Mouse (Mus musculus) heart, postnatal 10 days (tissue): Measurements from ENCODE around the gene Fubp1. TPM values are rescaled to one million over a fixed set of nuclear protein-coding genes. Genes with fewer than 3 reads are reported as not detected.

Experiments used
- DNase-seq, 2 experiments: peaks; one replicate each; pipeline ENCODE4 v3.0.0; 2021
- intact Hi-C: fragments of 180-260 bp; cut with DNase I; formaldehyde crosslinking; loops from one replicate; pipeline ENCODE4 v1.15.1; 2025
- total RNA-seq, 2 experiments: library from RNA; stranded (reverse); gene quantifications; 2 replicates each; pipeline ENCODE4 v1.2.3; 2021

The Fubp1 gene
- 10 to 100 TPM; 82.2 to 90.6 TPM for total RNA-seq

GRCm38 (mm10) chr3:152209967-152210634 lies at the start of gene Fubp1, which contains the start of gene Dnajb4:
TSS of gene Fubp1 (plus strand) at chr3:152210422.
TSS of gene Dnajb4 (minus strand) at chr3:152210302.
- intact Hi-C loops = loop anchor here (1.0 kb wide), 1 partner anchor 17 kb away; no protein-coding TSS in a partner anchor
- peak; percentile 100 for DNase-seq

DNA sequence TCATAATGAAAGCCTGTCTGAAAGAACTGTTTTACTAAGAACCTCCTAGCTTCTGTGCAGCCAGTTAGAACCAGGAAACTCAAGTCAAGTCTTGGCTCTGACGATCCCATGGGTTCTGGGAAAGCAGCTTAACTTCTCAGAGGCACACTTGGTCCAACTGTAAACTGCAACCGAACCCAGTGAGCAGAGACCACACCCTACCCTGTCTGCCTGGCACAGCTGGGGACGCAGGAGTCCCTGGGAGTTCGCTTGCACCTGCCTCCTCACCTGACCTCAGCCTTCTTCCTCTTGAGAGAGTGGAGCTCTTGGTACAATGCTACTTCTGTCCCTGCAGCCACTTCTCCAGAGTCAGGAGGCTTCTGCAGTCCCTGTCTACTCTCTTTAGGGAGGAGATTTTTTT lies 49.6 kb upstream of the Fubp1 start:
- intact Hi-C loops = no loop called here

GRCm38 (mm10) chr3:152163320-152163719 lies 46.9 kb upstream of the Fubp1 start:
- intact Hi-C loops = no loop called here
- DNase-seq = no peak

More for the DNA sequence above, 49.6 kb upstream of the Fubp1 start:
- DNase-seq = no peak

DNA sequence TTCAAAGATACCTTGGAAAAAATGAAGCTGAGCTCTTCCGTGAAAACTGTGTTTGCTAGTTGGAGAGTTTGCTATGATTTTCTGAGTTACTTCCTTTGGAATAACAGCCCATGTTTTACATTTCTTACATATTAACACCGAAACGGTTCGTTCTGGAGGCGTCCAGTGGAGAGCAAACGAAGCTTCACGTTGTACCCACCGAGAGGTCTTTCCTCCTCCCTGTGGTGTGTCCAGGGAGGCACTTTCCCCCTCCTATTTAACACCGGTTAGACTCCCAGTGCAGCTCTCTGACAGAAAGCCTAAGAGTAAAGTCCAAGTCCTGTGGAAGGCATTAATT lies 45.2 kb upstream of the Fubp1 start:
- intact Hi-C loops = no loop called here

DNA sequence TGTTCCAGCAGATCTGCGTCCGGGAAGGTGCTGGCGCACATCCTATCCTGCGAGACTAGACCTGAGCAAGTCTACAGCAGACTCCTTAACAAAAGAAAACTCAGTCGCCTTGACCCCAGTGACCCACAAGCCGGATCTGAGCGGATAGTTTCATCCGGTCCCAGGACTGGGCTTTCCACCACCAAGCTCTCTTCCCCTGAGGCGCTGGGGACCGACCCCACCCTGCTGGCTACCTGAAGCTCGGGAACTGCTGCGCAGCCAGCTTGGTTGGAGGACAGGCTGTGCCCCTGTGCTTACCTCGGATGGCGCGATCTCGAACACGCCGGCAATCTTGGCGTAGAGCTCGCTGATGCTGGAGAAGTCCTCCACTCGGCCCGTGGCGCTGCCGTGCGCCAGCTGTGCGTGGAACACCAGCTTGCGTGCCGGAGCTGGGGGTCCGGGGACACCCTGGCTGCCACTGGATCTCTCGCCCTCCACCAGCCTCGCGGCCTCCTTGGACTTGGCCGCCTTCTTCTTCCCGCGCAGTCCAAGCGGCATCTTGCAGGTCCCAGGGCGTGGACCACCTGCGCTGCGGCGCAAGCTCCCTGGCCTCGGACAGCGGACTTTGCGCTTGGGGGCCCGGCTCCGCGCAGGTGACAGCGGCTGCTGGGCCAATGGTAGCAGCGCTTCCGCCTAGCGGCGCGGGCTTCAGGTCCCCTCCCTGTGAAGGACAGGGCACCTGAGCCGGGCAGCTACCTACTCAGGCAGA lies 44.7 kb upstream of the Fubp1 start:
- peak; percentile 68 for DNase-seq

More for the DNA sequence above, 45.2 kb upstream of the Fubp1 start:
- DNase-seq = no peak

GRCm38 (mm10) chr3:152166099-152166423 lies 44.2 kb upstream of the Fubp1 start, which contains the start of gene Gipc2:
TSS of gene Gipc2 (minus strand) at chr3:152166230.
- DNase-seq = no peak
- intact Hi-C loops = no loop called here

More for the DNA sequence above, 44.7 kb upstream of the Fubp1 start:
- intact Hi-C loops = no loop called here

- intact Hi-C loops = no loop called here
- DNase-seq = peak in 1 of 2 experiments; percentile 30
Observed at GRCm38 (mm10) chr3:152166699-152167451, 43.3 kb upstream of the Fubp1 start.

- intact Hi-C loops = no loop called here
- no peak for DNase-seq
Observed at GRCm38 (mm10) chr3:152168007-152168406, 42.2 kb upstream of the Fubp1 start.

GRCm38 (mm10) chr3:152170407-152170806 lies 39.8 kb upstream of the Fubp1 start:
- DNase-seq = no peak
- intact Hi-C loops = no loop called here

- intact Hi-C loops = no loop called here
- no peak for DNase-seq
Observed at GRCm38 (mm10) chr3:152171236-152171635, 39.0 kb upstream of the Fubp1 start.

- intact Hi-C loops = no loop called here
- no peak for DNase-seq
Observed at GRCm38 (mm10) chr3:152171862-152172261, 38.4 kb upstream of the Fubp1 start.

DNA sequence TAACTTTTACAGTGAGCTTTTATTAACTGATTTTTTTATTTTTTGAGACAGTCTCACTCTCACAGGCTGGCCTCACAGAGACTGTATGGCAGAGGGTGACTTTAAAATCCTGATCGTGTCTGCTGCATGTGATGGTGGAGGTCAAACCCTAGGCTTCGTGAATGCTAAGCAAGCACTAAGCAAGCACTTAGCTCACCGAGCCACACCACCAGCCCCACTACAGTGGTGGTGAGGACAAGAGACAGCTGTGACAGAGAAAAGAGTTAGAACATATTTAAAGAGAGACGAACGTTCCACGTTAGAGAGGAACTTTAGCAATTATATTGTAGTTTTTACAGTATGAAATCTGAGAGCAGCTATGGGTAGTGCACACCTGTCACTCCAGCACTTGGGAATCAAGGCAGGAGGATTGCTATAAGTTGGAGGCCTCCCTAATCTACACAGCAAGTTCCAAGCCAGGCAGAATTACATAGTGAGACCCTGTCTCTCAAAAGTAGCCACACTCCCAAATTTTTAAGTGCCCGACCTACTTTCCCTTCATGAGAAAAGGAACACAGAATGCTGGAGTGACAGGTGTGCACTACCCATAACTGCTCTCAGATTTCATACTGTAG lies 37.8 kb upstream of the Fubp1 start:
- intact Hi-C loops = no loop called here
- DNase-seq = no peak

DNA sequence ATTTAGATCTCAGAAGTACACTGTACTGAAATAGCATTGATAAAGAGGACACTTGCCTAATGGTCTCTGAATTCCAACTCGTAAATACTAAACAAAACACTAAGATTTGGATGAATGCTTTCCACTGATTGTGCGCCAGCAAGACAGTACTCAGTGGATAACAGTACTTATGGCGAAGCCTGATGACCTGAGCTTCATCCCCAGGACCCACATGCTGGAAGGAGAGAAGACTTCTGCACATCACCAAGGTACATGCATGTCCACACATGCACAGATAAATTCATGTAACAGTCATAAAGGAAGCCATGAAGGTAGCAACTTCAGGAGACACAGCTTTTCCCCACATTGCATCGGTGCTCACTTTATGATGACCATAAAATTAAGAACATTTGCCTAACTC lies 31.4 kb upstream of the Fubp1 start:
- no peak for DNase-seq
- intact Hi-C loops = no loop called here

DNA sequence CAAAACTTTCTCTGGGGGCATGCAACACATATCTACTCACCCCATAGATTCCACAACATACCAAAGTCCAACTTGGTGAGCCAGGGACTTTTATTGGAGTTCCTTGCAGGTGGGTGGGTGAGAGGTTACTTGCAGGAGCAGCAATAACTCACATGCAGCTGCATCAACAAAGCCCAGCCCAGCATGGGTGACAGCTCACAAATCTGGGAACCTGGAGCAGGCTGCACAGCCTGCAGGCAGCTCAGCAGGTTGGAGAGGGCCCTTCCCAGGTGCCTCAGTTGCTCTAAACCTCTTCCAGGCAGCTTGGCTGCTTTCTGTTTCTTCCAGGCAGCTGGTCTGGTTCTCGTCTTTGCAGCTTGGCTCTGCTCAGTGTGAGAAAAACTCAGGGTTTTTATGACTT lies 30.9 kb upstream of the Fubp1 start:
- no peak for DNase-seq
- intact Hi-C loops = no loop called here

GRCm38 (mm10) chr3:152180624-152181023 lies 29.6 kb upstream of the Fubp1 start:
- intact Hi-C loops = no loop called here
- no peak for DNase-seq

- intact Hi-C loops = no loop called here
Observed at GRCm38 (mm10) chr3:152183522-152183921, 26.7 kb upstream of the Fubp1 start.

GRCm38 (mm10) chr3:152186106-152186505 lies 24.1 kb upstream of the Fubp1 start:
- DNase-seq = peak in 1 of 2 experiments; percentile 63
- intact Hi-C loops = no loop called here

More at GRCm38 (mm10) chr3:152183522-152183921, 26.7 kb upstream of the Fubp1 start:
- no peak for DNase-seq

- DNase-seq = peak; percentile 49 to 62
- intact Hi-C loops = no loop called here
Observed at GRCm38 (mm10) chr3:152189306-152189705, 20.9 kb upstream of the Fubp1 start.

- intact Hi-C loops = loop anchor here (10.0 kb wide), 1 partner anchor 276 kb away; no protein-coding TSS in a partner anchor
- DNase-seq = peak in 1 of 2 experiments; percentile 55
Observed at GRCm38 (mm10) chr3:152190679-152191477, 19.3 kb upstream of the Fubp1 start.

GRCm38 (mm10) chr3:152191791-152192237 lies 18.4 kb upstream of the Fubp1 start:
- peak; percentile 68 to 80 for DNase-seq
- intact Hi-C loops = loop anchor here (1.0 to 10.0 kb wide), 3 partner anchors 47 to 277 kb away; no protein-coding TSS in a partner anchor
